Mouse (Mus musculus): ENCODE data around the gene Lima1. TPM values are rescaled to one million over a fixed set of nuclear protein-coding genes. Genes with fewer than 3 reads are reported as not detected.
"Not testable (repeated sequence)": the region's sequence is repeated elsewhere in the genome, so short reads cannot be mapped to it uniquely, and the experiment has no call there.

Gene Lima1
- polyA plus RNA-seq, 1 experiment from 2014 or later = 108 TPM

DNA sequence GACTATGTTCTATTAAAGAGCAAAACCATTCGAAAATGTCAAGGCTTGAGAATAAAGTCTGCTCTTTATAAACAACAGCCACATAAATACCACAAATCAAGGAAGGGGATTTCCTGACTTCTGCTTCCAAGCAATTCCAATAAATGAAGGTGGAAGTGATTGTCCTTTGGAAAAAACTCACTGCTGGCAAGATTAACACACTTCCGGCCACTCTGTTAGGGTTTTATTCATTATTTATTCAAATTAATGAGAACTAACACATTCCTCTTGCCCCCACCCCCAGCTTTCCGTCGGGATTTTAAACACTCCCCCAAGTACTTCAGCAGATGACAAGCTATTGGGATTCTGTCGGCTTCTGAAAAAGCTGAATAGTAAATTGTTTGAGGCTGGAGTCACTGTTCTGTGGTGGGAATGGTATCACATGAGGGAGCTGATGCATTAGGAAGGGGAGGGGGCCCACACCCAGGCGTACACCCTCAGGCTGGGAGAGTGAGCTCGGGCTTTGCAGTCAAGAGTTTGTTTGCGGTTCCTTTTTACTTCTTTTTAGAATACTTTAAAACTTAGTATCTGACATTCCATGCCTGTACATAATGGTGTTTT lies 14.1 kb upstream of the Lima1 start:
- 62% methylated on average over 7 of the region's 8 CpGs for WGBS (ENCODE audit: missing documents)
- H3K4me3 ChIP-seq (ENCODE audit: inconsistent target) = no peak overlapping the region
- H3K27ac ChIP-seq = no peak overlapping the region
- H3K36me3 ChIP-seq (ENCODE audit: inconsistent target) = no peaks in the 10 kb centered on the region
- no peaks in the 10 kb centered on the region for H3K79me2 ChIP-seq (ENCODE audit: inconsistent target)

DNA sequence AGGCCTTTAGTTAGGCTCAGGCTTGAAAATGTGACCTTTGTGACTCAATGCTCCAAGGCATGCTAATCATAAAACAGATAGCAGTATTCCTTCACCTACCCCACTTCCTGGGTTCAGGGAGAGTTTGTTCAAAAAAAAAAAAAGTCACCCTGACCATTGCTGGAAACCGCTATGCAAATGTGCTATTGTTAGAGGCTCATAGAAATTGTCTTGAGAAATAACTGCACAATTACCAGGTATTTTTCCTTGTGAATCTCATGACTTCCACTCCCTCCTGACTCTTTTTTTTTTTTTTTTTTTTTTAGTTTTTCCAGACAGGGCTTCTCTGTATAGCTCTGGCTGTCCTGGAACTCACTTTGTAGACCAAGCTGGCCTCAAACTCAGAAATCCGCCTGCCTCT lies 11.9 kb upstream of the Lima1 start:
- H3K4me3 ChIP-seq (ENCODE audit: inconsistent target); H3K27ac ChIP-seq; H3K36me3 ChIP-seq (ENCODE audit: inconsistent target); H3K79me2 ChIP-seq (ENCODE audit: inconsistent target): not testable (repeated sequence)
- 100% methylated on average over 2 of the region's 2 CpGs for WGBS (ENCODE audit: missing documents)

DNA sequence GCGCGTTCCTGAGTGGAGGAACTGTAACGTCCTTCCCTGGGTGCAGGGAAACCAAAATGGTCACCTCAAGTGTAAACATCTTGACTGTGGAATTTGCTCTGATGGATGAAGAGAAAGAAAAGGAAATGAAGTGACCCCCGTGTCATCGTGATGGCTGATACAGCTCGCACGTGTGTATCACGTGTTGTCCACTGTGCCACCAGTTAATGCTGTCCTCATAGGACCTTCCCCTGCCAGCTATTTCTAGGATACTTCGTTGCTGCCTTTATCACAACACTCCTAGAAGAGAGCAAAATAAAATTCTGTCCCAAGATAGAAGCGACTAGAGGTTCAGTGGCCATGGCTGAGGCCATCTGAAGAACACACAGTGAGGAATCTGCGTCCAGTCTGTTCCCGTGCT lies 8.8 kb upstream of the Lima1 start:
- Histone ChIP-seq H3K36me3 (ENCODE audit: inconsistent target) (no peaks in the 10 kb centered on the region), H3K4me3 (ENCODE audit: inconsistent target) (no peak overlapping the region), H3K27ac (no peak overlapping the region), H3K79me2 (ENCODE audit: inconsistent target) (no peaks in the 10 kb centered on the region)
- 95% methylated on average over 12 of the region's 12 CpGs for WGBS (ENCODE audit: missing documents)

DNA sequence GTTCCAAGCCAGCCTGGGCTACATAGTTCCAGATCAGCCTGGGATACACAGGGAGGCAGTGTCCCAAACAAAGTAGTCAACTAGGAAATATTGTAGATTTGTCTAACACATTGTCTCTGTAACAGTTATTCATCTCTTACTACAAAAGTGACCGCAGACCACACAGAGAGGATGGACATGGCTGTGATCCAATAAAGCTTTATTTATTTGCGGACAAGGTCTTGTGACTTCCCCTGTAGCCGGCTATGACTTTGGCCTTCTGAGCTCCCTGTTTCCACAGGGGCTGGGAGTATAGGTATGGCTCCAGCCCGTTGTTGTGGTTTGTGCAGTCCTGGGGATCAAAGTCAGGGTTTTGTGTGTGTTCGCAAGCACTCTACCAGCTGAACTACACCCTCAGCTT lies 3.3 kb upstream of the Lima1 start:
- WGBS (ENCODE audit: missing documents) = 88% methylated on average over 5 of the region's 5 CpGs
- H3K79me2 ChIP-seq (ENCODE audit: inconsistent target) = no peaks in the 10 kb centered on the region
- no peak overlapping the region for H3K4me3 ChIP-seq (ENCODE audit: inconsistent target)
- H3K27ac ChIP-seq = no peak overlapping the region
- no peaks in the 10 kb centered on the region for H3K36me3 ChIP-seq (ENCODE audit: inconsistent target)

DNA sequence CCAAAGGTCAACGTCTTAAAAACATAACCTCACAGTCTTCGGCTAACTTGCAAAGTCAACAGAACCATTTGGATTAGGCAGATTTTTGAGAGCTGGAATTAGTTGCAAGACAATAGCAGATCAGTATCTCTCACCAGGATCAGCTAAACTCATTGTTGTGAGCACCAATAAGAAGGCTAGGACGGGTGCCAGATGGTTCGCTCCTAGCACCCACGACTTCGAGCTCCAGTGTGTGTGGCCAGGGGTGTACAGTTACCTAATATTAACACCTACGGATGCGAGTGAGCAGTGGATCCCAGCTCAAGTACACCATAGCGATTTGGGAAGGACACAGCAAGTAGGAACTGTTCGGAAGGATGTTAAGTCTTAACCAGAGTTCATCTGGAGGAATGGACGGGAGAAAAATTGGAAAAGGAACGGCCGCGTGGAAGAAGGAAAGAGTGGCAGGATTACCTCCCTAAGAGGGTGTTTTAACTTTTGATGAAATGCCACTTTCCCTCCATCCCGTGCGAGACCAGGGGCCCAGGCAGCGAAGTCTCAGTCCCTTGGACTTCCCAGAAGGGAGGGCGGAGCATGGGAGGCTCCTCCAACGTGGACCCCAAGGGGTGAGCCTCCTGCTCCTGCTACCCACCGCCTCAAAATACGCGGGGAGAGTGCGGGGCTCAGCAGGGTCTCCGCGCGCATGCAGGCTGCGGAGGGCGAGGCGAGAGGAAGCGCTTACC lies 483 bp downstream of the Lima1 start:
- no peak overlapping the region for H3K27ac ChIP-seq
- 6% methylated on average over 30 of the region's 30 CpGs for WGBS (ENCODE audit: missing documents)
- H3K79me2 ChIP-seq (ENCODE audit: inconsistent target) = no peaks in the 10 kb centered on the region
- H3K36me3 ChIP-seq (ENCODE audit: inconsistent target) = no peaks in the 10 kb centered on the region
- H3K4me3 ChIP-seq (ENCODE audit: inconsistent target) = peak overlapping the region; percentile 55

DNA sequence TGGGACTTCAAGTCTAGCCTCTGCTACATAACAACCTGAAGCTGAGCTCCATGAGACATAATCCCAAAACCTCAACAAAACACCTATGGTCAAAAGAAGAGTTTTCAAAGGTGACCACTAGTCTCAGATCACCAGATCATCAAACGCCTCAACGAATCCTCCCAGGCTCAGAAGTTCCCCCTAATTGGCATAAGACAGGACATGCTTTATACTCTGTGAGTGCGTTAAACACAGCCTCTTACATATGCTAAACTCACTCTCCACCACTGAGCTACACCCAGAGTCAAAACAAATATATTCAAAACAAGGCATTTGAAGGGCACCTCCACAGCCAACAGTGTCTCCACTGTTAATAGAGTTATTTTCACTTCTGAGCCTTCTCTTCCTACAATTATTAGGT lies 2.7 kb downstream of the Lima1 start:
- no peak overlapping the region for H3K4me3 ChIP-seq (ENCODE audit: inconsistent target)
- no peaks in the 10 kb centered on the region for H3K79me2 ChIP-seq (ENCODE audit: inconsistent target)
- 91% methylated on average over 3 of the region's 3 CpGs for WGBS (ENCODE audit: missing documents)

DNA sequence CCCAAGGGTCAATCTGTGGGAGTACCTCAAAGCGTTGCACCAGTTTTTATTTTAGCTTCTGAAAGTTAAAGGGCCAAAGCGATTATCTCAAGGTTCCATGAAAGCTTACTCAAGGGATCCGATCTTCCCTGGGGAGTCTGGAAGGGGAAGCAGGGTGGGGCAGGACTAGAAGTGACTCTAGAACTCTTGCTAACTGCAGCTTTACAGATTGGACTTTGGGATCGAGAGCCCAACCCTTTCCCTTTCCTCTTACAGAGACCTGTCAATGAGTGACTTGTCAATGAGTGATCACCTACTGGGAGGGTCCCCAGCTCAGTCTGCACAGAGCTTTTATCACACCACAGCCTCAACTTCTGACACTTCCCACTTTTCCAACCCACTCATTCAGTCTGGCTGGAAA lies 7.6 kb downstream of the Lima1 start:
- 96% methylated on average over 4 of the region's 4 CpGs for WGBS (ENCODE audit: missing documents)
- no peak overlapping the region for H3K27ac ChIP-seq
- no peaks in the 10 kb centered on the region for H3K36me3 ChIP-seq (ENCODE audit: inconsistent target)

More for the DNA sequence above, 2.7 kb downstream of the Lima1 start:
- Histone ChIP-seq H3K27ac (no peak overlapping the region), H3K36me3 (ENCODE audit: inconsistent target) (no peaks in the 10 kb centered on the region)

DNA sequence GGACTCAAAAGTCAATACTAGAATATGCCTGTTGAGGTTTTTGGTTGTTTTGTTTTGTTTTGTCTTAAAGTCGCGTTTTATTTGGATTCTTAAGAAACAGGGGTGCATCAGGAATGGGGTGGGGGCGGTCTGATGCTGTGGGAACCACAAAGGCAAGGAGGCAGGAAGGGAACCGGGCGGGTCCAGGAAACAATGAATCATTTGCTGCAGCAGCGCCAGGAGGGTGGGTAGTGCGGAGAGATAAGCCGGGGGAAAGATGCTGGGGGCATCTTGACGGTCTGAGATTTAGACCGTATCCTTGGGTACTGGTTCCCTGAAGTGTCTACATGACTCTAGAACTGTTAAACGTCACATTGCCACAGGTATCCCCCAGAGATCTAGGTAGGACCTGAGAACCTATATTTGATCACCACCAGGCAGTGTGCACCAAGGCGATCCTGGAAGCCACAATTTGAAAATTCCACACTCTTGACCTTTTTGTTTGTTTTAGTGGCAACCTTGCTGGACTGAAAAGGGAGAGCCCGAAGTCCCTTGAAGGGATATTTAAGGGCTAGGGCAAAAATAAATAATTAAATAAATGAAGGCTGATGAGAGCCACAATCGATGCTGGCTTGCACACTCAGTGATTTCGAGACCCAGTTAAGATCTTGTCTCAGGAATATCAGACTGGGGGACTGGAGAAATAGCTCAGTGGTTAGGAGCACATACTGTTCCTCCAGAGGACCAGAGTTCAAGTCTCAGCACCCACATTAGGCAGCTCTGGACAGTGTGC lies 8.6 kb downstream of the Lima1 start:
- 18% methylated on average over 15 of the region's 15 CpGs for WGBS (ENCODE audit: missing documents)
- Histone ChIP-seq H3K79me2 (ENCODE audit: inconsistent target) (no peaks in the 10 kb centered on the region), H3K27ac (no peak overlapping the region), H3K36me3 (ENCODE audit: inconsistent target) (no peaks in the 10 kb centered on the region), H3K4me3 (ENCODE audit: inconsistent target) (no peak overlapping the region)

More for the DNA sequence above, 7.6 kb downstream of the Lima1 start:
- Histone ChIP-seq H3K4me3 (ENCODE audit: inconsistent target) (no peak overlapping the region), H3K79me2 (ENCODE audit: inconsistent target) (no peaks in the 10 kb centered on the region)

DNA sequence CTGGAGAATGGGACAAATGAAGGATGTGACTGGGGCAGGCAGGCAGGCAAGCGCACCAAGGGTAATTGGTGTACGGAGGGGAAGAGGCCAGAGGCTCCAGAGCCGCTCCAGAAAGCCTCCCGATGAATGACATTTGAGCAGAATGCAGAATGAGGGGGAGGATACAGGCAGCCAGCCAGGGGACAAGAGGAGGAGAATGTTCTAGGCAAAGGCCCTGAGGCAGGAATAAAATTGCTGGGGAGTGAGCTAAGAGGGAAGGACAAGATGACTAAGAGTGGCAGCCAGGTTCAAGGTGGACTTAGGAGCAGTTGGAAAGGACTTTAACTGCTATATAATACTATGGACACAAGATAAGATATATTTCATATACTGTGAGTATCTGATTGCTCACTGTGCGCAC lies 9.3 kb downstream of the Lima1 start:
- Histone ChIP-seq H3K79me2 (ENCODE audit: inconsistent target) (no peaks in the 10 kb centered on the region), H3K36me3 (ENCODE audit: inconsistent target) (no peaks in the 10 kb centered on the region), H3K4me3 (ENCODE audit: inconsistent target) (no peak overlapping the region), H3K27ac (no peak overlapping the region)
- WGBS (ENCODE audit: missing documents) = 77% methylated on average over 5 of the region's 5 CpGs

DNA sequence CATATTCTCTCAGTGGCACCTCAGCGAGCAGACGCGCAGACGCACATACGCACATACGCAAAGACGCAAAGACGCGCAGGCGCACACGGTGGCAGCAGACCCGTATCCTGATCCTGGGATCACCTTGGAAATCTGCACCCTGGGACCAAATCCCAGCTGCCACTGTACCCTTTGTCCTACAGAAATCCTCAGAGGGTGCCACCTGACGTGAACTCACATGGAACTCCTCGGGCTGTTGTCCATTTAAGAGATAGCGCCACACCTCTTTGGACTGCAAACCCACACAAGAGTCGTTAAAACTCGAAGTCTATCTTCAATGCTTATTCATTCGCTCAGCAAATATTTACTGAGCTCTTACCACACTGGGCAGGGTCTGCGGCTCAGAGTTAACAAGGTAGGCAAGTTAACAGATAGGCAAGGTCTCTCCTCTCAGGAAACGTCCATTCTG lies 9.7 kb downstream of the Lima1 start:
- Histone ChIP-seq H3K36me3 (ENCODE audit: inconsistent target) (no peaks in the 10 kb centered on the region), H3K79me2 (ENCODE audit: inconsistent target) (no peaks in the 10 kb centered on the region), H3K27ac (no peak overlapping the region), H3K4me3 (ENCODE audit: inconsistent target) (no peak overlapping the region)
- WGBS (ENCODE audit: missing documents) = 89% methylated on average over 20 of the region's 20 CpGs

DNA sequence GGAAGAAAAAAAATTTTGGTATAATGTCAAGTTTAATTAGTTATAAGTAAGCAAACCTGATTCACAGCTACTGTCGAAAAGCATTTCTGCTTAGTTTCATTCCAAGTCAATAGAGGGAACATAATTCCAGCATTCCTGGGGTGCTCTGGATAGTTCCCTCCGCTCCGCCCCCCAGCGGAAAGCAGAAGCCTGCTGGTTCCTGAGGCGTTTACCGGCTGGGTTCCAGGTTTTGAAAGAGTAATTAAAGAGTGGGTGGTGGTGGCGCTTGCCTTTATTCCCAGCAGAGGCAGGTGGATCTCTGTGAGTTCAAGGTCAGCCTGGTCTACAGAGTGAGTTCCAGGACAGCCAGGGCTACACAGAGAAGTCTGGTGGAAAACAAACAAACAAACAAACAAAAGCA lies 10.2 kb downstream of the Lima1 start:
- WGBS (ENCODE audit: missing documents) = 96% methylated on average over 7 of the region's 7 CpGs
- Histone ChIP-seq H3K4me3 (ENCODE audit: inconsistent target) (no peak overlapping the region), H3K27ac (no peak overlapping the region), H3K79me2 (ENCODE audit: inconsistent target) (no peaks in the 10 kb centered on the region), H3K36me3 (ENCODE audit: inconsistent target) (no peaks in the 10 kb centered on the region)

DNA sequence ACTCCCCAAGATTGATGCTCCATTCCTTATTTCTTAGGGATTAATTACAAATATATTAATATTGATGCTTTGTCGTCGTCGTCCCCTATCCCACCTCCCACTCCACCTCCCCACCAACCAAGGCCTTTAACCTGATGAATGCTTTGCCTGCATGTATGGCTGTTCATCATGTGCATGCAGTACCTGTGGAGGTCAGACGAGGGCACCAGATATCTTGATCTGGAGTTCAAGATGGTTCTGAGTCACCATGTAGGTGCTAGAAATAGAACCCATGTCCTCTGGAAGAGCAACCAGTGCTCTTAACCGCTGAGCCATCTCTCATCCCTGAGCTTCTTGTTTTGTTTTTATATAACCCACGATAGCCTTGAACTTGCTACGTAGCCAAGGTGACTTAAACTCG lies 11.5 kb downstream of the Lima1 start:
- no peaks in the 10 kb centered on the region for H3K36me3 ChIP-seq (ENCODE audit: inconsistent target)
- 94% methylated on average over 8 of the region's 8 CpGs for WGBS (ENCODE audit: missing documents)
- no peak overlapping the region for H3K4me3 ChIP-seq (ENCODE audit: inconsistent target)
- H3K27ac ChIP-seq = no peak overlapping the region
- no peaks in the 10 kb centered on the region for H3K79me2 ChIP-seq (ENCODE audit: inconsistent target)

DNA sequence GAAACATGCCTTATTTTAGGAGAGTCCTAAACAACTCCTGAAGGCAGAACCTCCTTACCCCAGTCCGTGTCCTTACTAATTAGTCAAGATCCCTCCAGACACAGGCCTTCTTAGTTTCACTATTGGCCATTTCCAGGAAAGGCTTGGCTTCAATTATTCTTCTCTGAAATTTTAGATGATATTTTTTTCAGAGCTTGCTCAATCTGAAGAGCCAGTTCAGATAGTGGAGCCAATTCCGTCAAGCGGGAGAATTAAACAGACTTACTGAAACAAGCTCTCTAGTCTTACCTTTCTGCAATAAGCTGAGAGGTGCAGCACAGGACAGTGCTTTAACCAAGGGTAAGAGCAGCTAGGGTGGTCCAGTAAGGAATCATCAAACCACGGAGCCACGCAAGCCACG lies 11.9 kb downstream of the Lima1 start:
- WGBS (ENCODE audit: missing documents) = 96% methylated on average over 6 of the region's 6 CpGs
- H3K79me2 ChIP-seq (ENCODE audit: inconsistent target) = no peaks in the 10 kb centered on the region
- H3K27ac ChIP-seq = no peak overlapping the region
- H3K36me3 ChIP-seq (ENCODE audit: inconsistent target) = no peaks in the 10 kb centered on the region
- no peak overlapping the region for H3K4me3 ChIP-seq (ENCODE audit: inconsistent target)

DNA sequence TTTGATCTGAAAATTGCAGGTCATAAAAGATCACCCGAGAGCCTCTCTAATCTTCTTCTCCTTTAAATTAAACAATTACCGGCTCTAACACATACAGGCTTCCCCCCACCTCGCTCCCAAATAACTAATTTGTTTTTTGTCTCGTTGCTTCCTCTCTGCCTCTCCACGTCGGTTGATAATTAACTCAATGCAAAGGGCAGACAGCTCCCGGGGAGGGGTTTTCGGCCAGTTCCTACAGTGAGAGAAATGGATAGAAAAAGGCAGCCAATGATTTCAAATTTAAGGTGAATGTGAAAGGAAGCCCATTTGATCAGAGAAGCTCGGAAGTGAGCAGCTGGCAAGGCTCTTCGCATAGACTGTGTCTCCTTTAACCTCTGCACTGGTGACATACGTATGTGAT lies 12.8 kb downstream of the Lima1 start:
- Histone ChIP-seq H3K4me3 (ENCODE audit: inconsistent target) (no peak overlapping the region), H3K27ac (no peak overlapping the region), H3K36me3 (ENCODE audit: inconsistent target) (no peaks in the 10 kb centered on the region), H3K79me2 (ENCODE audit: inconsistent target) (no peaks in the 10 kb centered on the region)
- 85% methylated on average over 11 of the region's 11 CpGs for WGBS (ENCODE audit: missing documents)

DNA sequence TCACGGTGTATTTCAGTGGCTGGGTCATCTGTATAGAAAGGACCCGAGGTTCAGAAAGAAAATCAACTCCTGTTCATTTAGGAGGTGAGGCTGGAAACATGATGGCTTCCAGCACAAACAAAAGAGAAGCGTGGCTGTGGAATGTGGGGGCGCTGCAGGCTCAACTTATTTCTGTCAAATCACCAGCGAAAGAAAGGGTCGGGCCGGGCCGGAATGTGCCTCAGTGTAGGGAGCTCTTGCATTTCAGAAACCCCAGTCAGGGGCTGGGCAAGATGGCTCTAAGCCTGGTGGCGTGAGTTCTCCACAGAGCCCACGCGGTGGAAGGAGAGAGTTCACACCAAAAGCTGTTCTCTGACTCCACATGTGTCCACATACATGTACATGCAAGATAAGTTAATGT lies 13.3 kb downstream of the Lima1 start:
- no peak overlapping the region for H3K27ac ChIP-seq
- H3K79me2 ChIP-seq (ENCODE audit: inconsistent target) = no peaks in the 10 kb centered on the region
- H3K4me3 ChIP-seq (ENCODE audit: inconsistent target) = no peak overlapping the region
- WGBS (ENCODE audit: missing documents) = 86% methylated on average over 11 of the region's 11 CpGs
- H3K36me3 ChIP-seq (ENCODE audit: inconsistent target) = no peaks in the 10 kb centered on the region

Measured in macrophage (primary cell).